Mouse (Mus musculus) intestine, embryonic 16.5 days (tissue): ENCODE measurements at regions not wholly inside any gene's neighbourhood (a gene's known extent, or its start where the extent isn't known, plus 50 kb on each side); places are given as distances from the start of the nearest gene placed in this dataset.

Source experiments
- ATAC-seq: fragments of 200-750 bp; cut with Nextera tagmentation; 2 replicates; pipeline ENCODE4 v1.8.0; 2017; ENCODE audit warnings: moderate TSS enrichment, moderate library complexity
- H3K27ac ChIP-seq: fragments of 300-500 bp; sonication (generic); 2 replicates; pipeline ENCODE4 v1.5.1; 2014; ENCODE audit warnings: mild to moderate bottlenecking, low read length
- H3K27me3 ChIP-seq: fragments of 300-500 bp; sonication (generic); replicated peaks from 2 replicates; pipeline ENCODE4 v1.6.1; 2014; ENCODE audit warnings: low read length, control low read depth, mixed read lengths; ENCODE audit not compliant: control insufficient read depth, insufficient read depth
- H3K36me3 ChIP-seq: fragments of 300-500 bp; sonication (generic); 2 replicates; pipeline ENCODE4 v1.6.1; 2014; ENCODE audit warnings: low read length, control low read depth; ENCODE audit not compliant: control insufficient read depth, insufficient read depth
- H3K4me1 ChIP-seq: fragments of 300-500 bp; sonication (generic); 2 replicates; pipeline ENCODE4 v1.6.1; 2014; ENCODE audit warnings: low read length, control low read depth, mixed read lengths; ENCODE audit not compliant: control insufficient read depth, insufficient read depth
- H3K4me2 ChIP-seq: fragments of 300-500 bp; sonication (generic); 2 replicates; pipeline ENCODE4 v1.6.1; 2014; ENCODE audit warnings: low read depth, low read length, control low read depth
- H3K4me3 ChIP-seq: fragments of 300-500 bp; sonication (generic); 2 replicates; pipeline ENCODE4 v1.5.1; 2014; ENCODE audit warnings: mild to moderate bottlenecking, low read length
- H3K9ac ChIP-seq: fragments of 300-500 bp; sonication (generic); 2 replicates; pipeline ENCODE4 v1.6.1; 2014; ENCODE audit warnings: low read depth, low read length
- H3K9me3 ChIP-seq: fragments of 300-500 bp; sonication (generic); 2 replicates; pipeline ENCODE4 v1.6.1; 2016; ENCODE audit warnings: low read length, control low read depth; ENCODE audit not compliant: control insufficient read depth
- WGBS: fragments of 180-500 bp; shearing (Covaris S2); extraction: QIAGEN DNeasy Blood & Tissue Kit; methylation state at CpG from one replicate; pipeline ENCODE4 v1.1.7; 2014; 5-methylcytosine and 5-hydroxymethylcytosine counted together

DNA sequence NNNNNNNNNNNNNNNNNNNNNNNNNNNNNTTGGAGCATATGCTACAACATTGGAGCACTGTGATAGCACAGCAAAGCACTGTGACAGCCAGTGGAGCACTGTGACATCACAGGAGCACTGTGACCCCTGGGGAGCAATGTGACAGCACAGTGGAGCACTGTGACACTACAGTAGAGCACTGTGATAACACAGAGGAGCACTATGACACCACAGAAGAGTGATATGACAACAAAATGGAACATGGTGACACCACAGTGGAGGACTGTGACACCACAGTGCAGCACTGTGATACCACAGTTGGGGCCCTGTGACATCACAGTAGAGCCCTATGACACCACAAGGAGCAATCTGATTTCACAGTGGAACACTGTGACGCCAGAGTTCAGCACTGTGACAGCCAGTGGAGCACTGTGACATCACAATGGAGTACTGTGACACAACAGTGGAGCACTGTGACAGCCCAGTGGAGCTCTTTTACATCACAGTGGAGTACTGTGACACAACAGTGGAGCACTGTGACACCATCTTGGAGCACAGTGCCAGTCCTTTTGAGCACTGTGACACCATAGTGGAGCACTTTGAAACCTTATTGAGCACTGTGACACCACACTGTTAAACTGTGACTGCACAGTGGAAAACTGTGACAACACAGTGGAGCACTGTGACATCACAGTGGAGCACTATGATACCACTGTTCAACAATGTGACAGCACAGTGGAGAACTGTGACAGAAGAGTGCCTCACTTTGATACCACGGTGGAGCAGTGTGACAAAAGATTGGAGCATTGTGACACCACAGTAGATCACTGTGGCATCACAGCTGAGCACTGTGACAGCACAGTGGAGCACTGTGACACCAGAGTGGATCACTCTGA, 116.9 kb upstream of the Vmn1r2 start:
- H3K9me3 ChIP-seq: peaks cover 42% of the 10 kb centered on the region
- 56% methylated on average over 2 of the region's 2 CpGs for WGBS
- no peaks in the 10 kb centered on the region for H3K36me3 ChIP-seq
- H3K9ac ChIP-seq: no peak overlapping the region
- ATAC-seq: peak; percentile 66
- H3K4me1 ChIP-seq: no peaks in the 10 kb centered on the region
- no peak overlapping the region for H3K4me2 ChIP-seq
- no peak overlapping the region for H3K4me3 ChIP-seq
- no peaks in the 10 kb centered on the region for H3K27me3 ChIP-seq
- H3K27ac ChIP-seq: no peak overlapping the region

GRCm38 (mm10) chr4:3050847-3051135, 116.3 kb upstream of the Vmn1r2 start:
- ATAC-seq: no peak
- peaks cover 47% of the 10 kb centered on the region for H3K9me3 ChIP-seq

GRCm38 (mm10) chr4:3051212-3051611, 115.9 kb upstream of the Vmn1r2 start:
- ATAC-seq: no peak
- H3K9ac ChIP-seq: no peak overlapping the region
- peaks cover 52% of the 10 kb centered on the region for H3K9me3 ChIP-seq
- no peaks in the 10 kb centered on the region for H3K36me3 ChIP-seq
- H3K4me3 ChIP-seq: no peak overlapping the region
- H3K4me1 ChIP-seq: no peaks in the 10 kb centered on the region
- H3K27me3 ChIP-seq: no peaks in the 10 kb centered on the region
- no peak overlapping the region for H3K27ac ChIP-seq
- no peak overlapping the region for H3K4me2 ChIP-seq
- WGBS: 71% methylated on average over 5 of the region's 5 CpGs

More at GRCm38 (mm10) chr4:3050847-3051135, 116.3 kb upstream of the Vmn1r2 start:
- Histone ChIP-seq H3K27ac (no peak overlapping the region), H3K9ac (no peak overlapping the region), H3K36me3 (no peaks in the 10 kb centered on the region), H3K27me3 (no peaks in the 10 kb centered on the region), H3K4me3 (no peak overlapping the region), H3K4me2 (no peak overlapping the region), H3K4me1 (no peaks in the 10 kb centered on the region)
- WGBS: 79% methylated on average over 3 of the region's 3 CpGs

GRCm38 (mm10) chr4:3052314-3053059, 114.6 kb upstream of the Vmn1r2 start:
- Histone ChIP-seq H3K27me3 (no peaks in the 10 kb centered on the region), H3K9ac (no peak overlapping the region), H3K4me3 (no peak overlapping the region), H3K4me1 (no peaks in the 10 kb centered on the region), H3K36me3 (no peaks in the 10 kb centered on the region), H3K9me3 (peaks cover 53% of the 10 kb centered on the region), H3K27ac (no peak overlapping the region), H3K4me2 (no peak overlapping the region)
- WGBS: 82% methylated on average over 4 of the region's 4 CpGs
- ATAC-seq: peak; percentile 22; the same call in 1 of the 2 replicates

- no peaks in the 10 kb centered on the region for H3K4me1 ChIP-seq
- no peak overlapping the region for H3K4me2 ChIP-seq
- 66% methylated on average over 4 of the region's 4 CpGs for WGBS
- H3K9ac ChIP-seq: no peak overlapping the region
- no peaks in the 10 kb centered on the region for H3K27me3 ChIP-seq
- no peak overlapping the region for H3K27ac ChIP-seq
- 0 out of 2 replicates have a peak, but pooled peaks have one; percentile 4 for ATAC-seq
- H3K9me3 ChIP-seq: peaks cover 53% of the 10 kb centered on the region
- H3K36me3 ChIP-seq: no peaks in the 10 kb centered on the region
- H3K4me3 ChIP-seq: no peak overlapping the region
Measured at GRCm38 (mm10) chr4:3053060-3053406, 114.1 kb upstream of the Vmn1r2 start.

DNA sequence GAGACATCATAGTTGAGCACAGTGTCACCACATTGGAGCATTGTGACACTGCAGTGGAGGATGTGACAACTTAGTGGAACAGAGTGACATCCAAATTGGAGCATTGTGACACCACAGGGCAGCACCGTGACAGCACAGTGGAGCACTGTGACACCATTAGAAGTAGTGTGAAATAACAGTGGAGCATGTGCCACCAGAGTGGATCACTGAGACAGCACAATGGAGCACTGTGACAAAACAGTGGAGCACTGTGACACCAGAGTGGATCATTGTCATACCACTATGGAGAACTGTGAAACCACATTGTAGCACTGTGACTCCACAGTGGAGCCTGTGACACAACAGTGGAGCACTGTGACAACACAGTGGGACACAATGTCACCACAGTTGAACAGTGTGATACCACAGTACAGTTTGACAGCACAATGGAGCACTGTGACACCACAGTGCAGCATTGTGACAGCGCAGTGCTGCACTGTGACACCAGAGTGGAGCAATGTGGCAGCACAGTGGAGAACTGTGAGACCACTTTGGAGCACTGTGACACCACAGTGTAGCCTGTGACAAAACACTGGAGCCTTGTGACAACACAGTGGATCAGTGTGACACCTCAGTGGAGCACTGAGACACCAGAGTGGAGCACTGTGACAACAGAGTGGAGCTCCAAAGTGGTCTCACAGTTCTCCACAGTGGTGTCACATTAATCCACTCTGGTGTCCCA, 113.5 kb upstream of the Vmn1r2 start:
- H3K9me3 ChIP-seq: peaks cover 56% of the 10 kb centered on the region
- H3K36me3 ChIP-seq: no peaks in the 10 kb centered on the region
- no peak overlapping the region for H3K4me2 ChIP-seq
- no peak overlapping the region for H3K9ac ChIP-seq
- H3K4me1 ChIP-seq: no peaks in the 10 kb centered on the region
- 85% methylated on average over 2 of the region's 2 CpGs for WGBS
- H3K27me3 ChIP-seq: no peaks in the 10 kb centered on the region
- no peak overlapping the region for H3K4me3 ChIP-seq
- no peak overlapping the region for H3K27ac ChIP-seq
- no peak for ATAC-seq

DNA sequence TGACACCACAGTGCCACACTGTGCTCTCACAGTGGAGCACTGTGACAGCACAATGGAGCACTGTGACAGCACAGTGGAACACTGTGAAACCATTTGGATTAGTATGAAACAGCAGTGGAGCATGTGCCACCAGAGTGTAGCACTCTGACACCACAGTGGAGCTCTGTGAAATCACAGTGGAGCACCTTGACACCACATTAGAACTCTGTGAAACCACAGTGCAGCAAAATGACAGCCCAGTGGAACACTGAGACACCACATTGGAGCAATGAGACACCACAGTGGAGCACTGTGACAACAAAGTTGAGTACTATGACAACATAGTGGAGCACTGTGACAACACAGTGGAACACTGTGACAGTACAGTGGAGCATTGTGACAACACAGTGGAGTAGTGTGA, 112.2 kb upstream of the Vmn1r2 start:
- H3K9me3 ChIP-seq: peaks cover 65% of the 10 kb centered on the region
- H3K27me3 ChIP-seq: no peaks in the 10 kb centered on the region
- no peak overlapping the region for H3K4me2 ChIP-seq

DNA sequence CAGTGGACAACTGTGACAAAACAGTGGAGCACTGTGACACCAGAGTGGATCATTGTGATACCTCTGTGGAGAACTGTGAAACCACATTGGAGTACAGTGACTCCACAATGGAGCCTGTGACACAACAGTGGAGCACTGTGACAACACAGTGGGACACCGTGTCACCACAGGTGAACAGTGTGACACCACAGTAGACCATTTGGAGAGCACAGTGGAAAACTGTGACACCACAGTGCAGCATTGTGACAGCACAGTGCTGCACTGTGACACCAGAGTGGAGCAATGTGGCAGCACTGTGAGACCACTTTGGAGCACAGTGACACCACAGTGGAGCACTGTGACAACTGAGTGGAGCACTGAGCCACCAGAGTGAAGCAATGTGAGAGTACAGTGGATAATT, 111.7 kb upstream of the Vmn1r2 start:
- H3K9me3 ChIP-seq: peaks cover 63% of the 10 kb centered on the region
- 82% methylated on average over 1 of the region's 1 CpGs for WGBS

More for the DNA sequence above, 112.2 kb upstream of the Vmn1r2 start:
- H3K36me3 ChIP-seq: no peaks in the 10 kb centered on the region
- no peaks in the 10 kb centered on the region for H3K4me1 ChIP-seq
- ATAC-seq: no peak
- H3K9ac ChIP-seq: no peak overlapping the region
- no peak overlapping the region for H3K4me3 ChIP-seq
- no peak overlapping the region for H3K27ac ChIP-seq

GRCm38 (mm10) chr4:3059511-3060054, 107.5 kb upstream of the Vmn1r2 start:
- Histone ChIP-seq H3K9me3 (peaks cover 52% of the 10 kb centered on the region), H3K36me3 (no peaks in the 10 kb centered on the region), H3K4me2 (no peak overlapping the region), H3K27ac (no peak overlapping the region), H3K27me3 (no peaks in the 10 kb centered on the region), H3K4me1 (no peaks in the 10 kb centered on the region), H3K9ac (no peak overlapping the region), H3K4me3 (no peak overlapping the region)
- 53% methylated on average over 2 of the region's 2 CpGs for WGBS
- no peak for ATAC-seq

More for the DNA sequence above, 111.7 kb upstream of the Vmn1r2 start:
- H3K4me2 ChIP-seq: no peak overlapping the region
- H3K36me3 ChIP-seq: no peaks in the 10 kb centered on the region
- H3K27ac ChIP-seq: no peak overlapping the region
- no peak overlapping the region for H3K9ac ChIP-seq
- no peak overlapping the region for H3K4me3 ChIP-seq
- H3K4me1 ChIP-seq: no peaks in the 10 kb centered on the region
- no peak for ATAC-seq
- H3K27me3 ChIP-seq: no peaks in the 10 kb centered on the region
